Mouse (Mus musculus): ENCODE data around the gene Sh3pxd2a. TPM values are rescaled to one million over a fixed set of nuclear protein-coding genes. Genes with fewer than 3 reads are reported as not detected.
A peak's percentile ranks its signal among the peaks of the same experiment; 100 is the strongest.

Gene Sh3pxd2a
- polyA plus RNA-seq, 1 experiment from 2014 or later: 7.4 TPM

GRCm38 (mm10) chr19:47240076-47240475 is 224.1 kb downstream of the Sh3pxd2a start:
- peak overlapping the region; percentile 32 for H3K4me2 ChIP-seq (ENCODE audit: low read depth, low read length)
- H3K27me3 ChIP-seq (ENCODE audit: control insufficient read depth, insufficient read depth, low read length): no peaks in the 10 kb centered on the region
- no peak overlapping the region for H3K27ac ChIP-seq (replicated peaks; ENCODE audit: low read depth, low read length)
- no peaks in the 10 kb centered on the region for H3K36me3 ChIP-seq (replicated peaks; ENCODE audit: control insufficient read depth, insufficient read depth, low read depth, low read length)
- DNase-seq (ENCODE audit: low spot score) (peak; percentile 78), ATAC-seq (replicated peaks; ENCODE audit: insufficient number of reproducible peaks, low FRiP score, low TSS enrichment, low read depth) (peak; percentile 66; the same call in 1 of the 2 replicates)
- no peaks in the 10 kb centered on the region for H3K9me3 ChIP-seq (replicated peaks; ENCODE audit: control insufficient read depth, low read length)
- peak overlapping the region; percentile 32 for H3K4me3 ChIP-seq (ENCODE audit: low read depth, low read length)
- no peaks in the 10 kb centered on the region for H3K4me1 ChIP-seq (ENCODE audit: control insufficient read depth, insufficient read depth, low read length)
- 37% methylated on average over 12 of the region's 12 CpGs for WGBS
- peak overlapping the region; percentile 45 for H3K9ac ChIP-seq (replicated peaks; ENCODE audit: low read length)

- DNase-seq (ENCODE audit: low spot score) (no peak), ATAC-seq (replicated peaks; ENCODE audit: insufficient number of reproducible peaks, low FRiP score, low TSS enrichment, low read depth) (no peak)
- WGBS: 95% methylated on average over 3 of the region's 3 CpGs
- H3K36me3 ChIP-seq (replicated peaks; ENCODE audit: control insufficient read depth, insufficient read depth, low read depth, low read length): no peaks in the 10 kb centered on the region
- H3K9ac ChIP-seq (replicated peaks; ENCODE audit: low read length): no peak overlapping the region
- no peaks in the 10 kb centered on the region for H3K9me3 ChIP-seq (replicated peaks; ENCODE audit: control insufficient read depth, low read length)
- no peak overlapping the region for H3K27ac ChIP-seq (replicated peaks; ENCODE audit: low read depth, low read length)
- no peak overlapping the region for H3K4me3 ChIP-seq (ENCODE audit: low read depth, low read length)
- H3K4me1 ChIP-seq (ENCODE audit: control insufficient read depth, insufficient read depth, low read length): peaks cover 7% of the 10 kb centered on the region
- H3K4me2 ChIP-seq (ENCODE audit: low read depth, low read length): no peak overlapping the region
- H3K27me3 ChIP-seq (ENCODE audit: control insufficient read depth, insufficient read depth, low read length): no peaks in the 10 kb centered on the region
Measured at GRCm38 (mm10) chr19:47233087-47233486, 231.1 kb downstream of the Sh3pxd2a start.

- H3K9me3 ChIP-seq (replicated peaks; ENCODE audit: control insufficient read depth, low read length): no peaks in the 10 kb centered on the region
- ATAC-seq (replicated peaks; ENCODE audit: insufficient number of reproducible peaks, low FRiP score, low TSS enrichment, low read depth) (no peak), DNase-seq (ENCODE audit: low spot score) (no peak)
- H3K36me3 ChIP-seq (replicated peaks; ENCODE audit: control insufficient read depth, insufficient read depth, low read depth, low read length): no peaks in the 10 kb centered on the region
- no peak overlapping the region for H3K4me3 ChIP-seq (ENCODE audit: low read depth, low read length)
- H3K4me1 ChIP-seq (ENCODE audit: control insufficient read depth, insufficient read depth, low read length): peaks cover 7% of the 10 kb centered on the region
- H3K27me3 ChIP-seq (ENCODE audit: control insufficient read depth, insufficient read depth, low read length): no peaks in the 10 kb centered on the region
- no peak overlapping the region for H3K27ac ChIP-seq (replicated peaks; ENCODE audit: low read depth, low read length)
- H3K9ac ChIP-seq (replicated peaks; ENCODE audit: low read length): no peak overlapping the region
- 88% methylated on average over 5 of the region's 5 CpGs for WGBS
- H3K4me2 ChIP-seq (ENCODE audit: low read depth, low read length): no peak overlapping the region
Measured at GRCm38 (mm10) chr19:47232077-47232865, 231.9 kb downstream of the Sh3pxd2a start.

GRCm38 (mm10) chr19:47231389-47231788 is 232.8 kb downstream of the Sh3pxd2a start:
- no peak overlapping the region for H3K27ac ChIP-seq (replicated peaks; ENCODE audit: low read depth, low read length)
- no peaks in the 10 kb centered on the region for H3K36me3 ChIP-seq (replicated peaks; ENCODE audit: control insufficient read depth, insufficient read depth, low read depth, low read length)
- H3K4me3 ChIP-seq (ENCODE audit: low read depth, low read length): no peak overlapping the region
- ATAC-seq (replicated peaks; ENCODE audit: insufficient number of reproducible peaks, low FRiP score, low TSS enrichment, low read depth) (no peak), DNase-seq (ENCODE audit: low spot score) (no peak)
- no peak overlapping the region for H3K9ac ChIP-seq (replicated peaks; ENCODE audit: low read length)
- H3K9me3 ChIP-seq (replicated peaks; ENCODE audit: control insufficient read depth, low read length): no peaks in the 10 kb centered on the region
- H3K4me1 ChIP-seq (ENCODE audit: control insufficient read depth, insufficient read depth, low read length): peaks cover 7% of the 10 kb centered on the region
- 91% methylated on average over 6 of the region's 6 CpGs for WGBS
- no peak overlapping the region for H3K4me2 ChIP-seq (ENCODE audit: low read depth, low read length)
- H3K27me3 ChIP-seq (ENCODE audit: control insufficient read depth, insufficient read depth, low read length): no peaks in the 10 kb centered on the region

- 89% methylated on average over 8 of the region's 8 CpGs for WGBS
- no peak for ATAC-seq (replicated peaks; ENCODE audit: insufficient number of reproducible peaks, low FRiP score, low TSS enrichment, low read depth)
Measured at GRCm38 (mm10) chr19:47230682-47231081, 233.5 kb downstream of the Sh3pxd2a start.

GRCm38 (mm10) chr19:47230082-47230481 is 234.1 kb downstream of the Sh3pxd2a start:
- H3K27ac ChIP-seq (replicated peaks; ENCODE audit: low read depth, low read length): no peak overlapping the region
- H3K4me1 ChIP-seq (ENCODE audit: control insufficient read depth, insufficient read depth, low read length): peaks cover 7% of the 10 kb centered on the region
- H3K4me2 ChIP-seq (ENCODE audit: low read depth, low read length): no peak overlapping the region
- H3K36me3 ChIP-seq (replicated peaks; ENCODE audit: control insufficient read depth, insufficient read depth, low read depth, low read length): no peaks in the 10 kb centered on the region
- H3K9me3 ChIP-seq (replicated peaks; ENCODE audit: control insufficient read depth, low read length): no peaks in the 10 kb centered on the region
- H3K9ac ChIP-seq (replicated peaks; ENCODE audit: low read length): no peak overlapping the region
- DNase-seq (ENCODE audit: low spot score): no peak
- no peak for ATAC-seq (replicated peaks; ENCODE audit: insufficient number of reproducible peaks, low FRiP score, low TSS enrichment, low read depth)
- H3K27me3 ChIP-seq (ENCODE audit: control insufficient read depth, insufficient read depth, low read length): no peaks in the 10 kb centered on the region
- 89% methylated on average over 7 of the region's 7 CpGs for WGBS
- no peak overlapping the region for H3K4me3 ChIP-seq (ENCODE audit: low read depth, low read length)

More at GRCm38 (mm10) chr19:47230682-47231081, 233.5 kb downstream of the Sh3pxd2a start:
- no peak for DNase-seq (ENCODE audit: low spot score)
- Histone ChIP-seq H3K27me3 (ENCODE audit: control insufficient read depth, insufficient read depth, low read length) (no peaks in the 10 kb centered on the region), H3K4me2 (ENCODE audit: low read depth, low read length) (no peak overlapping the region), H3K4me1 (ENCODE audit: control insufficient read depth, insufficient read depth, low read length) (peaks cover 7% of the 10 kb centered on the region), H3K4me3 (ENCODE audit: low read depth, low read length) (no peak overlapping the region), H3K9ac (replicated peaks; ENCODE audit: low read length) (no peak overlapping the region), H3K27ac (replicated peaks; ENCODE audit: low read depth, low read length) (no peak overlapping the region), H3K36me3 (replicated peaks; ENCODE audit: control insufficient read depth, insufficient read depth, low read depth, low read length) (no peaks in the 10 kb centered on the region), H3K9me3 (replicated peaks; ENCODE audit: control insufficient read depth, low read length) (no peaks in the 10 kb centered on the region)

GRCm38 (mm10) chr19:47229461-47229860 is 234.7 kb downstream of the Sh3pxd2a start:
- H3K4me2 ChIP-seq (ENCODE audit: low read depth, low read length): no peak overlapping the region
- no peaks in the 10 kb centered on the region for H3K36me3 ChIP-seq (replicated peaks; ENCODE audit: control insufficient read depth, insufficient read depth, low read depth, low read length)
- no peaks in the 10 kb centered on the region for H3K27me3 ChIP-seq (ENCODE audit: control insufficient read depth, insufficient read depth, low read length)
- WGBS: 76% methylated on average over 5 of the region's 5 CpGs
- DNase-seq (ENCODE audit: low spot score): no peak
- peaks cover 7% of the 10 kb centered on the region for H3K4me1 ChIP-seq (ENCODE audit: control insufficient read depth, insufficient read depth, low read length)
- no peak for ATAC-seq (replicated peaks; ENCODE audit: insufficient number of reproducible peaks, low FRiP score, low TSS enrichment, low read depth)
- no peak overlapping the region for H3K27ac ChIP-seq (replicated peaks; ENCODE audit: low read depth, low read length)
- no peak overlapping the region for H3K4me3 ChIP-seq (ENCODE audit: low read depth, low read length)
- no peak overlapping the region for H3K9ac ChIP-seq (replicated peaks; ENCODE audit: low read length)
- no peaks in the 10 kb centered on the region for H3K9me3 ChIP-seq (replicated peaks; ENCODE audit: control insufficient read depth, low read length)

- WGBS: 6% methylated on average over 17 of the region's 17 CpGs
- Histone ChIP-seq H3K9ac (replicated peaks; ENCODE audit: low read length) (peak overlapping the region; percentile 33; the same call in 1 of the 2 replicates), H3K4me2 (ENCODE audit: low read depth, low read length) (peak overlapping the region; percentile 38), H3K9me3 (replicated peaks; ENCODE audit: control insufficient read depth, low read length) (no peaks in the 10 kb centered on the region), H3K27ac (replicated peaks; ENCODE audit: low read depth, low read length) (0 out of 2 replicates have a peak overlapping the region, but pooled peaks have one; percentile 3), H3K27me3 (ENCODE audit: control insufficient read depth, insufficient read depth, low read length) (no peaks in the 10 kb centered on the region), H3K4me3 (ENCODE audit: low read depth, low read length) (0 out of 2 replicates have a peak overlapping the region, but pooled peaks have one; percentile 15), H3K4me1 (ENCODE audit: control insufficient read depth, insufficient read depth, low read length) (peaks cover 7% of the 10 kb centered on the region), H3K36me3 (replicated peaks; ENCODE audit: control insufficient read depth, insufficient read depth, low read depth, low read length) (no peaks in the 10 kb centered on the region)
- peak; percentile 42 for DNase-seq (ENCODE audit: low spot score)
- ATAC-seq (replicated peaks; ENCODE audit: insufficient number of reproducible peaks, low FRiP score, low TSS enrichment, low read depth): peak; percentile 61
Measured at GRCm38 (mm10) chr19:47228725-47229252, 235.4 kb downstream of the Sh3pxd2a start.

Data from embryonic facial prominence, embryonic 11.5 days (tissue).